Mouse (Mus musculus) spleen, postnatal 36 days (tissue): ENCODE data around the gene Shpk.

Experiments used
- DNase-seq, 2 experiments: peaks; one replicate each; pipeline ENCODE4 v3.0.0; 2022; ENCODE audit warnings: low spot score in 2 of 2, mixed read lengths in 1 of 2

The Shpk gene

GRCm38 (mm10) chr11:73267267-73267666, 68.0 kb downstream of the Shpk start, which contains the start of gene Trpv3:
Gene Trpv3, plus strand, starts transcription at chr11:73267388.
- no peak for DNase-seq
